Mouse (Mus musculus): Measurements from ENCODE around the gene Pus10. TPM values are rescaled to one million over a fixed set of nuclear protein-coding genes. Genes with fewer than 3 reads are reported as not detected.

Pus10 gene
- polyA plus RNA-seq, 1 experiment from 2014 or later = 21.5 TPM

GRCm38 (mm10) chr11:23679044-23679642, 13.7 kb downstream of the Pus10 start:
- H3K4me1 ChIP-seq (ENCODE audit: control insufficient read depth, insufficient read depth, low read length) = no peaks in the 10 kb centered on the region
- no peaks in the 10 kb centered on the region for H3K9me3 ChIP-seq (ENCODE audit: control insufficient read depth, low read depth, low read length)
- no peak overlapping the region for H3K9ac ChIP-seq (replicated peaks; ENCODE audit: low read depth, low read length)
- H3K36me3 ChIP-seq (ENCODE audit: control insufficient read depth, insufficient read depth, low read length) = peaks cover 38% of the 10 kb centered on the region
- no peak overlapping the region for H3K27ac ChIP-seq (ENCODE audit: low read length)
- H3K4me2 ChIP-seq (replicated peaks; ENCODE audit: low read depth, low read length) = no peak overlapping the region
- H3K4me3 ChIP-seq (ENCODE audit: low read depth, low read length) = no peak overlapping the region
- no peaks in the 10 kb centered on the region for H3K27me3 ChIP-seq (ENCODE audit: control insufficient read depth, insufficient read depth, low read length)
- ATAC-seq (ENCODE audit: insufficient number of reproducible peaks, insufficient read depth, low FRiP score, low read depth) = no peak
- WGBS = 51% methylated on average over 3 of the region's 3 CpGs

GRCm38 (mm10) chr11:23680435-23680950, 15.0 kb downstream of the Pus10 start:
- no peak overlapping the region for H3K9ac ChIP-seq (replicated peaks; ENCODE audit: low read depth, low read length)
- H3K36me3 ChIP-seq (ENCODE audit: control insufficient read depth, insufficient read depth, low read length) = peaks cover 32% of the 10 kb centered on the region
- ATAC-seq (ENCODE audit: insufficient number of reproducible peaks, insufficient read depth, low FRiP score, low read depth) = no peak
- no peak overlapping the region for H3K27ac ChIP-seq (ENCODE audit: low read length)
- no peaks in the 10 kb centered on the region for H3K9me3 ChIP-seq (ENCODE audit: control insufficient read depth, low read depth, low read length)
- 97% methylated on average over 6 of the region's 6 CpGs for WGBS
- H3K4me1 ChIP-seq (ENCODE audit: control insufficient read depth, insufficient read depth, low read length) = no peaks in the 10 kb centered on the region
- no peak overlapping the region for H3K4me3 ChIP-seq (ENCODE audit: low read depth, low read length)
- no peaks in the 10 kb centered on the region for H3K27me3 ChIP-seq (ENCODE audit: control insufficient read depth, insufficient read depth, low read length)
- no peak overlapping the region for H3K4me2 ChIP-seq (replicated peaks; ENCODE audit: low read depth, low read length)

GRCm38 (mm10) chr11:23682561-23682960, 17.1 kb downstream of the Pus10 start:
- H3K4me2 ChIP-seq (replicated peaks; ENCODE audit: low read depth, low read length) = no peak overlapping the region

GRCm38 (mm10) chr11:23686671-23687070, 21.2 kb downstream of the Pus10 start:
- WGBS = 86% methylated on average over 5 of the region's 5 CpGs
- H3K36me3 ChIP-seq (ENCODE audit: control insufficient read depth, insufficient read depth, low read length) = peaks cover 17% of the 10 kb centered on the region
- no peak overlapping the region for H3K4me3 ChIP-seq (ENCODE audit: low read depth, low read length)
- no peak for ATAC-seq (ENCODE audit: insufficient number of reproducible peaks, insufficient read depth, low FRiP score, low read depth)
- H3K9me3 ChIP-seq (ENCODE audit: control insufficient read depth, low read depth, low read length) = no peaks in the 10 kb centered on the region
- H3K27ac ChIP-seq (ENCODE audit: low read length) = no peak overlapping the region
- H3K4me1 ChIP-seq (ENCODE audit: control insufficient read depth, insufficient read depth, low read length) = no peaks in the 10 kb centered on the region
- no peaks in the 10 kb centered on the region for H3K27me3 ChIP-seq (ENCODE audit: control insufficient read depth, insufficient read depth, low read length)
- H3K4me2 ChIP-seq (replicated peaks; ENCODE audit: low read depth, low read length) = no peak overlapping the region
- no peak overlapping the region for H3K9ac ChIP-seq (replicated peaks; ENCODE audit: low read depth, low read length)

More at GRCm38 (mm10) chr11:23682561-23682960, 17.1 kb downstream of the Pus10 start:
- Histone ChIP-seq H3K27me3 (ENCODE audit: control insufficient read depth, insufficient read depth, low read length) (no peaks in the 10 kb centered on the region), H3K4me1 (ENCODE audit: control insufficient read depth, insufficient read depth, low read length) (no peaks in the 10 kb centered on the region), H3K4me3 (ENCODE audit: low read depth, low read length) (no peak overlapping the region), H3K27ac (ENCODE audit: low read length) (no peak overlapping the region), H3K9me3 (ENCODE audit: control insufficient read depth, low read depth, low read length) (no peaks in the 10 kb centered on the region), H3K9ac (replicated peaks; ENCODE audit: low read depth, low read length) (no peak overlapping the region), H3K36me3 (ENCODE audit: control insufficient read depth, insufficient read depth, low read length) (peaks cover 31% of the 10 kb centered on the region)
- WGBS = 93% methylated on average over 5 of the region's 5 CpGs
- no peak for ATAC-seq (ENCODE audit: insufficient number of reproducible peaks, insufficient read depth, low FRiP score, low read depth)

GRCm38 (mm10) chr11:23688060-23688459, 22.6 kb downstream of the Pus10 start:
- H3K36me3 ChIP-seq (ENCODE audit: control insufficient read depth, insufficient read depth, low read length) = peaks cover 11% of the 10 kb centered on the region; the same call in 1 of the 2 replicates
- no peak overlapping the region for H3K4me3 ChIP-seq (ENCODE audit: low read depth, low read length)
- WGBS = 83% methylated on average over 1 of the region's 1 CpGs
- H3K9me3 ChIP-seq (ENCODE audit: control insufficient read depth, low read depth, low read length) = no peaks in the 10 kb centered on the region
- no peak overlapping the region for H3K27ac ChIP-seq (ENCODE audit: low read length)
- no peak overlapping the region for H3K9ac ChIP-seq (replicated peaks; ENCODE audit: low read depth, low read length)
- no peak overlapping the region for H3K4me2 ChIP-seq (replicated peaks; ENCODE audit: low read depth, low read length)
- H3K4me1 ChIP-seq (ENCODE audit: control insufficient read depth, insufficient read depth, low read length) = no peaks in the 10 kb centered on the region
- no peak for ATAC-seq (ENCODE audit: insufficient number of reproducible peaks, insufficient read depth, low FRiP score, low read depth)
- no peaks in the 10 kb centered on the region for H3K27me3 ChIP-seq (ENCODE audit: control insufficient read depth, insufficient read depth, low read length)

DNA sequence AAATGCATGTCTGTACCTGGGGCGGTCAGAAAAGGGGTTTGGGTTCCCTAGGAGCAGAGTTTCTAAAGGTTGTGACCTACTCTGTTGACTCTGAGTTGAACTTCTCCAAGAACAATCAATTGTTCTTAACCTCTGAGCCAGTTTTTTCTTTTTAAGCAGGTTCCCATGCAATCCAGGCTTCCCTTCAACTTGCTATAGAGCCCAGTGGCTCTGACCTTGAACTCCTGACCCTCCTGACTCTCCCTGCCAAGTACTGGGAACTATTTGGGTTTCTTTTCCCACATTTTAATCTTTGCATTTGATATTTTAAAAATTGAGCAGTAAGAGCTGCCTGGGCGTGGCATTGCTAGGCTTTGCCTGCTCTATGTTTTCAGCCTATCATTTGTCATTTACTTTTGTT, 27.8 kb downstream of the Pus10 start:
- Histone ChIP-seq H3K36me3 (ENCODE audit: control insufficient read depth, insufficient read depth, low read length) (no peaks in the 10 kb centered on the region), H3K27me3 (ENCODE audit: control insufficient read depth, insufficient read depth, low read length) (no peaks in the 10 kb centered on the region), H3K9ac (replicated peaks; ENCODE audit: low read depth, low read length) (no peak overlapping the region), H3K9me3 (ENCODE audit: control insufficient read depth, low read depth, low read length) (no peaks in the 10 kb centered on the region), H3K4me3 (ENCODE audit: low read depth, low read length) (no peak overlapping the region), H3K27ac (ENCODE audit: low read length) (no peak overlapping the region), H3K4me2 (replicated peaks; ENCODE audit: low read depth, low read length) (no peak overlapping the region), H3K4me1 (ENCODE audit: control insufficient read depth, insufficient read depth, low read length) (no peaks in the 10 kb centered on the region)
- 89% methylated on average over 2 of the region's 2 CpGs for WGBS
- ATAC-seq (ENCODE audit: insufficient number of reproducible peaks, insufficient read depth, low FRiP score, low read depth) = no peak

- Histone ChIP-seq H3K4me3 (ENCODE audit: low read depth, low read length) (no peak overlapping the region), H3K9ac (replicated peaks; ENCODE audit: low read depth, low read length) (no peak overlapping the region), H3K27ac (ENCODE audit: low read length) (no peak overlapping the region), H3K27me3 (ENCODE audit: control insufficient read depth, insufficient read depth, low read length) (no peaks in the 10 kb centered on the region), H3K4me2 (replicated peaks; ENCODE audit: low read depth, low read length) (no peak overlapping the region), H3K36me3 (ENCODE audit: control insufficient read depth, insufficient read depth, low read length) (no peaks in the 10 kb centered on the region; the same call in 1 of the 2 replicates), H3K9me3 (ENCODE audit: control insufficient read depth, low read depth, low read length) (no peaks in the 10 kb centered on the region), H3K4me1 (ENCODE audit: control insufficient read depth, insufficient read depth, low read length) (peaks cover 3% of the 10 kb centered on the region; the same call in 1 of the 2 replicates)
- no peak for ATAC-seq (ENCODE audit: insufficient number of reproducible peaks, insufficient read depth, low FRiP score, low read depth)
Observed at GRCm38 (mm10) chr11:23695847-23696246, 30.4 kb downstream of the Pus10 start.

GRCm38 (mm10) chr11:23698526-23698925, 33.1 kb downstream of the Pus10 start:
- no peaks in the 10 kb centered on the region for H3K27me3 ChIP-seq (ENCODE audit: control insufficient read depth, insufficient read depth, low read length)
- H3K9me3 ChIP-seq (ENCODE audit: control insufficient read depth, low read depth, low read length) = no peaks in the 10 kb centered on the region
- H3K27ac ChIP-seq (ENCODE audit: low read length) = no peak overlapping the region
- peaks cover 5% of the 10 kb centered on the region for H3K36me3 ChIP-seq (ENCODE audit: control insufficient read depth, insufficient read depth, low read length)
- WGBS = 69% methylated on average over 2 of the region's 2 CpGs
- H3K4me2 ChIP-seq (replicated peaks; ENCODE audit: low read depth, low read length) = no peak overlapping the region
- no peak overlapping the region for H3K9ac ChIP-seq (replicated peaks; ENCODE audit: low read depth, low read length)
- H3K4me3 ChIP-seq (ENCODE audit: low read depth, low read length) = no peak overlapping the region
- no peak for ATAC-seq (ENCODE audit: insufficient number of reproducible peaks, insufficient read depth, low FRiP score, low read depth)
- peaks cover 3% of the 10 kb centered on the region; the same call in 1 of the 2 replicates for H3K4me1 ChIP-seq (ENCODE audit: control insufficient read depth, insufficient read depth, low read length)

Data from stomach, embryonic 14.5 days (tissue).